Mouse (Mus musculus) CH12.LX (cell line): Measurements from ENCODE around the gene Ski.

Source experiments
- EP300 ChIP-seq: IDR thresholded peaks from 2 replicates; pipeline ENCODE4 v1.6.1; 2011; ENCODE audit warnings: low read length, improper control_type of control experiment
- HCFC1 ChIP-seq: IDR thresholded peaks from 2 replicates; pipeline ENCODE4 v1.6.1; 2012; ENCODE audit warnings: low read depth, mild to moderate bottlenecking, inconsistent platforms, low read length, improper control_type of control experiment
- POLR2A ChIP-seq: IDR thresholded peaks from 2 replicates; pipeline ENCODE4 v1.6.1; 2011; ENCODE audit warnings: low read depth, mild to moderate bottlenecking, improper control_type of control experiment, low read length

DNA sequence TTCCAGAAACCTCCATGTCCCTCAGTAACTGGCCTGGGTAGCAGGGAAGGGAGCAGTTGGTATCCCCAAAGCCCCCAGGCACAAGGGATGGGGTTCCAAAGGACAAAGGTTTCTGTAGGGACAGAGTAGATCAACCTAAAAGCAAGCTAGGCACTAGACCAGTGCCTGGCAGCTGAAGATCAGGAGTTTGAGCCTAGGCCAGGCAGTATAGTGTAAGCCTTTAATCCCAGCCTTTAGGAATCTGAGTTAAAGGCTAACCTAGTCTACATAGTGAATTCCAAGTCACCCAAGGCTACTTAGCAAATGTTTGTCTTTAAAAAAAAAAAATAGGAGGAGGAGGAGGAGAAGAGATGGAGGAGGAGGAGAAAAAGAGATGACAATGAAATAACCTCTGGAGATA is 33.6 kb downstream of the Ski start:
- no peak for TF ChIP-seq HCFC1
- TF ChIP-seq POLR2A, result no peak
- TF ChIP-seq EP300, result no peak
